Mouse (Mus musculus) lung, adult 2 months (tissue): ENCODE measurements around the gene Fig4. TPM values are rescaled to one million over a fixed set of nuclear protein-coding genes. Genes with fewer than 3 reads are reported as not detected.

Experiments used
- DNase-seq: peaks from one replicate; pipeline ENCODE4 v3.0.0; 2022
- H3K4me1 ChIP-seq: fragments of 200-500 bp; 2 replicates; pipeline ENCODE4 v1.6.1; 2011; ENCODE audit warnings: low read length; ENCODE audit not compliant: control insufficient read depth, insufficient read depth
- H3K4me3 ChIP-seq: fragments of 200-500 bp; replicated peaks from 2 replicates; pipeline ENCODE3; 2011; ENCODE audit warnings: low read depth, mild to moderate bottlenecking, control low read depth, low read length; ENCODE audit errors: extremely low read depth
- CTCF ChIP-seq: fragments of 200-500 bp; IDR thresholded peaks from 2 replicates; pipeline ENCODE4 v1.5.1; 2011; ENCODE audit warnings: mild to moderate bottlenecking, low read length, control low read depth; ENCODE audit not compliant: insufficient read depth
- POLR2A ChIP-seq: fragments of 200-500 bp; IDR thresholded peaks from 2 replicates; pipeline ENCODE4 v1.6.1; 2011; ENCODE audit warnings: low read depth, mild to moderate bottlenecking, control low read depth, low read length, borderline replicate concordance; ENCODE audit errors: extremely low read depth
- WGBS: fragments of 180-500 bp; shearing (Covaris S2); methylation state at CpG from one replicate; pipeline ENCODE4 v1.1.7; 2018; 5-methylcytosine and 5-hydroxymethylcytosine counted together
- polyA plus RNA-seq: library from polyadenylated mRNA; depleted of rRNA; stranded (reverse); fragments of >200 nt; gene quantifications from 2 replicates; pipeline ENCODE4 v1.2.3, GENCODE M21; 2012

The Fig4 gene
- polyA plus RNA-seq, 1 experiment: 13.6 TPM

DNA sequence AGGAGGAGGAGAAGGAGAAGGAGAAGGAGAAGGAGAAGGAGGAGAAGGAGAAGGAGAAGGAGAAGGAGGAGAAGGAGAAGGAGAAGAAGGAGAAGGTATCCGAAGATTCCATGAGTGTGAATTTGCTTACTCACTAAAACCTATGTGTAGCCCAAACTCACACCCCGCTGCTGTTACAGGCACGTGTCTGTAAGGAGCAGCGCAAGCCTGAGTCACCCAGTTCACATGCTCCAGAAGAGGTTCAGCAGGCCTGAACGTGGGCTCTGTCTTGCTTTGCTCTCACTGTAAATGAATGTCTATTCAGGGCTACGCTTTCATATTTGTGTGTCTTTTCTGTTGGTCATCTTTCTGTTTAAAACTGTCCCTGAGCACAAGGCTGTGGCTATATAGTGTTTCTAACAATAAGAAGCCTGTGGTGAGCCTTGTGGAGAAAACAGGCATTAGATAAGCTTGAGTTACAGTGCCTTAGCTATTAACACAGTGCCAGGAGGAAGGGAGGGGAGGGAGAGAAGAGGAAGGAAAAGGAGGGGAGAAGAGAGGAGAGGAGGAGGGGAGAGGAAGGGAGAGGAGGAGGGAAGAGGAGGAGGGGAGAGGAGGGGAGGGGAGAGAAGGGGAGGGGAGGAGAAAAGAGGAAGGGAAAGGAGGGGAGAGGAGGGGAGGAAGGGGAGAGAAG lies 71.8 kb downstream of the Fig4 start:
- H3K4me3 ChIP-seq: no peak overlapping the region
- no peaks in the 10 kb centered on the region for H3K4me1 ChIP-seq
- 83% methylated on average over 6 of the region's 6 CpGs for WGBS
- TF ChIP-seq POLR2A: no peak
- TF ChIP-seq CTCF: no peak
- DNase-seq: no peak

DNA sequence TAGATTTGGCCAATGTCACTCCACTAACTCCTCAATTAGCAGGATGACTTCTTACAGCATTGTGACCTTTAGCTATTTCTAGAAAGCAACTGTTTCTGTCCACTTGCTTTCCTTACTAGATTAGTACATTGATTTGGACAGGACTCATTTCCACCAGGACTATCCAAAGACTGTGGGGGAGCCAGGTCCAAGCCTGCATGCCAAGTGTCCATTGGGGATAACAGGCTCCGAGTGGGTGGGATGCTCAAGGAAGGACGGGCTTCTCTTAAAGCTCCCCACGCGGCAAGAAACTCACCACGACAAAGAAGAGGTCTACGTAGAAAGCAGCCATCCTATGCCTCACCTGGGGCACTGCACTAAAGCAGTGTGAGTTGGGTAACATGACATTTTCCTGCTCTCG lies 75.4 kb downstream of the Fig4 start:
- DNase-seq: no peak
- TF ChIP-seq POLR2A (no peak), CTCF (no peak)
- Histone ChIP-seq H3K4me3 (no peak overlapping the region), H3K4me1 (no peaks in the 10 kb centered on the region)
- 91% methylated on average over 7 of the region's 7 CpGs for WGBS

DNA sequence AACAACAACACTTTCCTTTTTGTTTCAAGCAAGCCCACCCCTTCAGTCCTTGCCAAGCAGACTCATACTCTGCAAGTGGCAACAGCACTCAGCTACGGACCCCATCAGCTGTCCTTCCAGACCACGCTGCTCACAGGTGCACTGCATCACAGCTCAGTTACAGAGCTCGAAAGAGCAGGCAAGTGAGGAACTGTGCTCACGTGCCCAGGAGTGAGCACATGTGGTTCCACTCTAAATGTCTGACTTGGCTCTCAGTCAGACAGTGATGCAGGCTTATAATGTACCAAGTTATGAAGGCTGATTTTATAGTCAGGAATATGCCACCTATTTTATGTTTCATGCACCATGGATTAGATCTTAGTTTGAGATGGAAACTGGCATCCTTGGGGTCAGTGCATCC lies 79.6 kb downstream of the Fig4 start:
- DNase-seq: no peak
- Histone ChIP-seq H3K4me3 (no peak overlapping the region), H3K4me1 (no peaks in the 10 kb centered on the region)
- TF ChIP-seq POLR2A (no peak), CTCF (no peak)
- 82% methylated on average over 4 of the region's 4 CpGs for WGBS

DNA sequence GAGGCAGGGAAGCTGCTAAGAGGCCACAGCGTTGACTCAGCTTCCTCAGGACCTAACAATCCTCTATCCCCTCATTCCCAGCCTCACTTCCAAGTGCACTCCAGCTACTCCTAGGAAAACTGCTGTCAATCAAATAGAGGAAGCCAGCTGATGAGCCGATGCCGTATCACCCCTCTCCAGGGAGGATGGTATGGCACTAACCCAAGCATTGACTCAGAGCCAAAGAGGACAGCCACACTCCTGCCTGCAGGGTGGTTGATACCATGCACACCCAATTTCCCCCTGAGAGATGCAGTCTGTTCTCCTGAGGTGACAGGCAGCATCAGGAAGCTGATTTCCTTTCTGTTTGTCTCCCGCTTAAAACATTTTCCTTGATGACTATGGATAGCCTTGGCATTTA lies 81.9 kb downstream of the Fig4 start:
- Histone ChIP-seq H3K4me1 (no peaks in the 10 kb centered on the region), H3K4me3 (no peak overlapping the region)
- WGBS: 50% methylated on average over 4 of the region's 4 CpGs
- no peak for DNase-seq
- TF ChIP-seq POLR2A (no peak), CTCF (no peak)

DNA sequence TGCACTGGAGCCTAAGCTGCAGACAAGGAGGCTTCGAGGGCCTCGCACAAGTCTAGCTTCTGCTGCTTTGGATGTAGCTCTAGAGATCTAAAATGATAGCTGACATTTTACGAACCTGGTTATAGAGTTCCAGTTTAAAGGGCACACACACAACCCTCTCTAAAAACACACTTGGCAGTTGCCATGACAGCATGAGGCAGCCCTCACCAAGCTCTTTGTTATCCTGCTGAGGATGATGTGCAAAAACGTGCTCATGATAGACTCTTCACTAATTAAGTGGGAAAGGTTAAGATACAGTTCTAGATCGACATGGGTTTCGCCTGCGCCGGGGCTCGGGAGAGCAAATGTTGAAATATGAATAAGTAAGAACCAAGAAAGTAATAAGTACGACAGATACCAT lies 84.2 kb downstream of the Fig4 start:
- no peak for DNase-seq
- 87% methylated on average over 10 of the region's 10 CpGs for WGBS
- no peak overlapping the region for H3K4me3 ChIP-seq
- no peak for TF ChIP-seq POLR2A
- TF ChIP-seq CTCF: no peak
- H3K4me1 ChIP-seq: no peaks in the 10 kb centered on the region

DNA sequence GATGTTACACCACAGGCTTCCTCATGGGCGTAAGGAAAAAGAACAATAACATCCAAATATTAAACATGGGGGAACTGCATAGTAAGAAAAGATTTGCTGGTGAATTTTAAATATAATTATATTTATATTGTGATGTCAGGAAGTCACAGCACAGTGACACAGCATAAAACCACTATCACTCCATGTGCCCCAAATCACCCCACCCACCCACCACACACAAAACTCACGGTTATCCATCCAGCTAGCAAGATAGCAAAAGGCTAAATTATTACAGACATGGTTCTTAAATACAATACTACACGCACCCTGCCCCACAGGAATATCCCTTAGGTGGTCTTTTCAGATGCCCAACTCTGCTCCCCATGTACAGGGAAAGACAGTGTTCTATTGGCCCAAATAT lies 89.0 kb downstream of the Fig4 start:
- DNase-seq: no peak
- no peak overlapping the region for H3K4me3 ChIP-seq
- WGBS: 91% methylated on average over 3 of the region's 3 CpGs
- TF ChIP-seq CTCF: no peak
- no peak for TF ChIP-seq POLR2A
- no peaks in the 10 kb centered on the region for H3K4me1 ChIP-seq

DNA sequence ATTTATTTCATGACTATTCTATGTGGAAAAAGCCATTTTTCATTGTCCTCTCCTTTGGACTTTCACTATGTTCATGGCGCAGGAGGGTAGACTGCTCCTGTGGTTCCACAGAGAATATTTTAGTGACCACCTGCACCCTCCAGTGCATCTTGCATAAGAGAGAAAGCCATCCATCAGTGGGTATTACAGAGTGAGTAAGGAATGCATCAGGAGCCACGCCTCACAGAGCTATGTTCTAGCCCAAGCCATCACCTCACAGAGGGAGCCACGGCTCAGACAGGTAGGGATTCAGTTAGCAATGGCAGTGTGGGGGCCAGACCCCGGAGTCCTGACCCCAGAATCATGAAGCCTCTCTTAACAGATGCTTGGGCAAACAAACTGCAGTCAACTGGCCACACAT lies 93.5 kb downstream of the Fig4 start:
- Histone ChIP-seq H3K4me1 (no peaks in the 10 kb centered on the region), H3K4me3 (no peak overlapping the region)
- TF ChIP-seq POLR2A: no peak
- no peak for TF ChIP-seq CTCF
- 69% methylated on average over 4 of the region's 4 CpGs for WGBS
- no peak for DNase-seq

DNA sequence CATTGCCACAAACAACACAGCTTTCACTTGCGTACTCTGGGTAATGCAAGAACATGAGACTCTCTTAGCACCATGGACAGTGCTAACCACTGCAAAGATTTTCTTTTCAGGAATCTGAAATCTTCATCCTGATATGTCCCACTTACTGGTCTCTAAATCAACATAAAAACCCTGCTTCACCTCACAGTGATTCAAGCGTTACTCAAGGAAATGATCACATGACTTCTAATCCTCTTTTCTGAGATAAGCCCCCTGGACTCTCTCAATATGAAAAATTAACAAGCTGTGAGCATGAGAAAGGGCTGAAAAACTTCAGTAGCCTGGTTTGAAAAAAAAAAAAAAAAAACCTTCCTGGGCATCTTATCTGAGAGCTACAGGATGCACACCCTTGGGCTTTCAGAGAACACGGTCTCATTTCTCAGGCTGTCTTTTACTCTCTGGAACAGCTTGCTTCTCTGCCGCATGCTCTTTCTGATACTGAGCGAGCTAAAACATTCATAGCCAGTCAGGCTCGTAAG lies 94.1 kb downstream of the Fig4 start:
- no peak for DNase-seq
- H3K4me1 ChIP-seq: no peaks in the 10 kb centered on the region
- WGBS: 68% methylated on average over 6 of the region's 6 CpGs

DNA sequence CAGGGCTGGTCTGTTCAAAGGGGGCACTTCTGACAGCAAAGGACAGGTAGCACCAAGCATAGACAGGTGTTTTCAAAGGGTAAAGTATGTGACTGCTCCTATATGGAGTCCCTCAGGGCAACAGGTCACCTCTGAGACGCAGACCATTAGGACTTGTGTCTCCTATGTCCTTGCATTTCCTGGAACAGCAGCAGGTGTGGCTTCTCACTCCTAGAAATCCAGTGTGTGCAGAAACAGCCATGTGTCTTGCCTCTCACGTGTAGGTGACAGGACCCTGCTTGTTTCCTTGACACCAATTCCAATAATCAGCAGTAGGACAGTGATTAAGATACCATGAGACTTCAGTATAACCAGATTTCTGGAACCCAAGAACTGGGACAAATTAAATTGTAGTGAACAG lies 97.4 kb downstream of the Fig4 start:
- Histone ChIP-seq H3K4me1 (no peaks in the 10 kb centered on the region), H3K4me3 (no peak overlapping the region)
- DNase-seq: no peak
- TF ChIP-seq POLR2A (no peak), CTCF (no peak)
- 64% methylated on average over 2 of the region's 2 CpGs for WGBS

More for the DNA sequence above, 94.1 kb downstream of the Fig4 start:
- TF ChIP-seq CTCF (no peak), POLR2A (no peak)
- H3K4me3 ChIP-seq: no peak overlapping the region

DNA sequence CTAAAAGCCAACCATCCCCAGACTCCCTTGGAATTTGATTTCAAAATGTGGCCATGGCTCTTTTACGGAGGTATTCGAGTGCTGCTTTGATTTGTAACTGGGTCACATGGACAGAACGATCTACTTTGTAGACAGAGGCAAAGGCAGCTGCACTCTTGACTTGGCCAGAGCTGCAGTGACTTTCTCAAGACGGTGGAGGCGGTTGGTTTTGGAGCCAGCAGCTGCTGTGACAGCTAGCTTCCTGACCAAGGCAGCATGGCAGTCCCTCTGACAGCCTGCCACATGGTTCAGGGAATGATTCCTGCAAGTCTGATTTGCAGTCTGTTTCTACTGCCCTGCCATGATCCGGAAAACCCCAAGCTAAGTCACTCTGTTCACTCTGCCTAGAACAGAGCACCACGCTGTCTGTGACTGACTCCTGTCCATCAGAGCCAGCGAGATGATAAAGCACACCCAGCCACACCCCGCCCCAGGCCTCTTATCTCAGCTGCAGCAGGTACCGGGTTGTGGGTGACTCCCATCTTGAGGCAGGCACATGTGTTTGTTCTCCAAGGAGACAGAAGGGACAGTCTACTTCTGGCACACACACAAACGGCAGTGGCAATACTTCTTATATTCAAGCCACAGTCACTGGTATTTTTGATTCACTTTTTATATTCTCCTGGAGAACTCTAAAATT lies 98.3 kb downstream of the Fig4 start:
- Histone ChIP-seq H3K4me1 (no peaks in the 10 kb centered on the region), H3K4me3 (no peak overlapping the region)
- no peak for TF ChIP-seq CTCF
- no peak for TF ChIP-seq POLR2A
- no peak for DNase-seq
- 44% methylated on average over 11 of the region's 11 CpGs for WGBS

DNA sequence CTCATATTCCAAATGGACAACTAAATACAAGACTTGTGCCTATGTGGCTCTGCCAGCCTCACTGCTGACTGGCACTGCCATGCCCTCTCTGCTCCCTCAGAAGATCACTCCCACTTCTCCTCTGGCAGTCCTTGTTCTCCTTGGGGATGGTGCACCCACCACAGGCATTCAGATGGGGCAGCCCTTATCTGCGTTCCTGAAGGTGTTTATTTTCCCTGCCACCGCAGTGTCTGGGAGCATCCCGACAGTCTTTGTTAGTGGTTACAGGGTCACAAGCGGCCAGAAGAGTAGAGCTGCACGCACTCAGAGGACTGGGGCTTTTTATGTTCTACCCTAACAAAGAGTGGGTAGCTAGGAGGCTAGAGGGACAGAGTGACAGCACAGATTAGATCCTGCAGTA lies 98.9 kb downstream of the Fig4 start:
- Histone ChIP-seq H3K4me3 (no peak overlapping the region), H3K4me1 (no peaks in the 10 kb centered on the region)
- no peak for TF ChIP-seq POLR2A
- no peak for TF ChIP-seq CTCF
- 42% methylated on average over 5 of the region's 5 CpGs for WGBS
- no peak for DNase-seq
